Mouse (Mus musculus): ENCODE results near the gene Acad9. TPM values are rescaled to one million over a fixed set of nuclear protein-coding genes. Genes with fewer than 3 reads are reported as not detected.
"Not testable (repeated sequence)": the region's sequence is repeated elsewhere in the genome, so short reads cannot be mapped to it uniquely, and the experiment has no call there.

Gene Acad9
- total RNA-seq, 4 experiments from 2014 or later: 21.6 to 29.9 (median 26.5) TPM

GRCm38 (mm10) chr3:36087591-36087990, 21.8 kb downstream of the Acad9 start:
- no peak for DNase-seq (ENCODE audit: low spot score in 2 of 2)

- no peak for DNase-seq (ENCODE audit: low spot score in 2 of 2)
These were observed 29.6 kb downstream of the Acad9 start for GRCm38 (mm10) chr3:36095371-36095770.

- DNase-seq (ENCODE audit: low spot score in 2 of 2): no peak
These were observed 50.3 kb downstream of the Acad9 start for GRCm38 (mm10) chr3:36116076-36116475.

GRCm38 (mm10) chr3:36119684-36120548, 54.1 kb downstream of the Acad9 start:
- no peak for DNase-seq (ENCODE audit: low spot score in 2 of 2)

- DNase-seq (ENCODE audit: low spot score in 2 of 2): not testable (repeated sequence)
These were observed 60.4 kb downstream of the Acad9 start for GRCm38 (mm10) chr3:36126176-36126575.

- no peak for DNase-seq (ENCODE audit: low spot score in 2 of 2)
These were observed 70.4 kb downstream of the Acad9 start for GRCm38 (mm10) chr3:36136152-36136551.

- no peak for DNase-seq (ENCODE audit: low spot score in 2 of 2)
These were observed 71.8 kb downstream of the Acad9 start for GRCm38 (mm10) chr3:36137560-36137959.

GRCm38 (mm10) chr3:36138171-36138660, 72.4 kb downstream of the Acad9 start:
- no peak for DNase-seq (ENCODE audit: low spot score in 2 of 2)

GRCm38 (mm10) chr3:36138996-36139395, 73.2 kb downstream of the Acad9 start:
- no peak for DNase-seq (ENCODE audit: low spot score in 2 of 2)

Other genes starting within 250 kb of the Acad9 start
- 10 to 100 TPM; 83.7 to 88.8 (median 84.8) TPM for gene Dcun1d1, start 128.5 kb upstream of the Acad9 start, total RNA-seq (2022)
- 10 to 100 TPM; 30.8 to 35.0 (median 31.7) TPM for gene Mccc1, start 65.3 kb upstream of the Acad9 start, total RNA-seq (2022)
- not detected for gene Ccdc144b, start 12.4 kb upstream of the Acad9 start, total RNA-seq (2022)
- gene D3Ertd254e, start 85.0 kb downstream of the Acad9 start, total RNA-seq (2022): 1 to 10 TPM; 1.8 to 2.7 (median 2.2) TPM
- not detected for gene Qrfpr, start 156.3 kb downstream of the Acad9 start, total RNA-seq (2022)